Mouse (Mus musculus) CH12.LX (cell line): ENCODE measurements at regions not wholly inside any gene's neighbourhood (a gene's known extent, or its start where the extent isn't known, plus 50 kb on each side); places are given as distances from the start of the nearest gene placed in this dataset.

Experiments
- CTCF ChIP-seq, 2 experiments: IDR thresholded peaks in 1 of 2; conservative IDR thresholded peaks in 1 of 2; 2 replicates each; pipeline ENCODE4 v1.5.1; 2011 to 2012; ENCODE audit warnings: low read depth in 2 of 2, low read length in 2 of 2, improper control_type of control experiment in 1 of 2, inconsistent platforms in 1 of 2, mild to moderate bottlenecking in 1 of 2, moderate library complexity in 1 of 2
- E2F4 ChIP-seq: IDR thresholded peaks from 2 replicates; pipeline ENCODE4 v1.6.1; 2011; ENCODE audit warnings: low read depth, low read length, improper control_type of control experiment; ENCODE audit not compliant: insufficient replicate concordance
- HCFC1 ChIP-seq: IDR thresholded peaks from 2 replicates; pipeline ENCODE4 v1.6.1; 2012; ENCODE audit warnings: low read depth, mild to moderate bottlenecking, inconsistent platforms, low read length, improper control_type of control experiment
- IRF4 ChIP-seq: IDR thresholded peaks from 2 replicates; pipeline ENCODE4 v1.6.1; 2014; ENCODE audit warnings: low read depth, mild to moderate bottlenecking, inconsistent platforms, low read length, improper control_type of control experiment
- MXI1 ChIP-seq: IDR thresholded peaks from 2 replicates; pipeline ENCODE4 v1.6.1; 2011; ENCODE audit warnings: mild to moderate bottlenecking, low read depth, low read length, improper control_type of control experiment
- NRF1 ChIP-seq: IDR thresholded peaks from 2 replicates; pipeline ENCODE4 v1.6.1; 2014; ENCODE audit warnings: low read depth, mild to moderate bottlenecking, inconsistent platforms, low read length, improper control_type of control experiment, moderate library complexity
- PAX5 ChIP-seq: IDR thresholded peaks from 2 replicates; pipeline ENCODE4 v1.6.1; 2012; ENCODE audit warnings: low read length, inconsistent platforms, mixed read lengths
- POLR2A ChIP-seq: IDR thresholded peaks from 2 replicates; pipeline ENCODE4 v1.6.1; 2011; ENCODE audit warnings: low read depth, mild to moderate bottlenecking, improper control_type of control experiment, low read length
- TBP ChIP-seq: conservative IDR thresholded peaks from 2 replicates; pipeline ENCODE4 v1.6.1; 2011; ENCODE audit warnings: low read depth, low read length, improper control_type of control experiment
- USF1 ChIP-seq: IDR thresholded peaks from 2 replicates; pipeline ENCODE4 v1.6.1; 2014; ENCODE audit warnings: low read depth, mild to moderate bottlenecking, inconsistent platforms, low read length, improper control_type of control experiment
- USF2 ChIP-seq: conservative IDR thresholded peaks from 2 replicates; pipeline ENCODE4 v1.6.1; 2011; ENCODE audit warnings: low read depth, low read length, improper control_type of control experiment
- ZC3H11A ChIP-seq: IDR thresholded peaks from 2 replicates; pipeline ENCODE4 v1.6.1; 2012; ENCODE audit warnings: low read depth, mild to moderate bottlenecking, inconsistent platforms, low read length, improper control_type of control experiment

DNA sequence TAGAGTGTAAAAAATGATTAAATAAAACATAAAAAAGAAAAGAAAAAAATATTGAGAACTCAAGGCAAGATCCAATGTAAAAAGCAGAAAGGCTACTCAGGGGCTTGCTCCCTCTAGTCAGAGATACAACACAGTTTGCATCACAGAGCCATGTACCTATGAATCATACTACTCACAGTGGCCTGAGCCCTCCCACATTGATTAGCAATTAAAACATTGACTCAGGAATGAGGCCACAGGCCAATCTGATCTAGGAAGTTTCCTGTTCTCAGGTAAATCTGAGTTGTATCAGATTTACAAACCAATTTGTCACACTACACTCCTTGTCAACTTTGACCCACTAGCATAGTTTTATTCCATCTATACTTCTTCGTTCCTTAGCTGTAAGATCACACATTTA is 414.2 kb downstream of the Flrt2 start:
- no peak for TF ChIP-seq CTCF (conservative IDR thresholded peaks at IDR 0.05 in 1 of 2, IDR thresholded peaks at IDR 0.05 in 1 of 2; ENCODE audit: low read depth in 2 of 2, low read length in 2 of 2)
- TF ChIP-seq USF2, result no peak
- TF ChIP-seq PAX5, result no peak
- TF ChIP-seq MXI1, result no peak
- no peak for TF ChIP-seq NRF1
- TF ChIP-seq TBP, result no peak
- no peak for TF ChIP-seq E2F4
- TF ChIP-seq USF1, result no peak
- no peak for TF ChIP-seq HCFC1
- TF ChIP-seq IRF4, result no peak
- no peak for TF ChIP-seq ZC3H11A
- TF ChIP-seq POLR2A, result no peak
